Mouse (Mus musculus): ENCODE measurements around the gene Gnas.

DNA sequence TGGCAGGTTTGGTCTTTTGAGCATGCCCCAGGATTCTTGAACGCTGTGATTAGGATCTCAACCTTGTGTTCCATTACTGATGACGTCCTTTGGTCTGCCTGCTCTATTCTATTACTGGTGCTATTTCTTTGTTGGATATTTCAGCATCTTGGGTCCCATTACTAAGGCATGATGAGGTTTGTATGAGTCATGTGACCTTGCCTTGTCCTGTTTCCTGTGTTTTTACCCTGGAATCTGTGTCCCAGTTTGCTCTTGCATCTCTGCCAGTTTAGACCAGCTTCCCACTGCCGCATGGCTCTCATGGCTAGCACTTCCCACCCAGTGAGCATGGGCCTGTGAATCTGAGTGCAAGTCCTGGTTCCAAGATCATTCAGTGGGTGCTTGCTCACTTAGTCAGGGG lies 107.8 kb downstream of the Gnas start:
- no peak for TF ChIP-seq CTCF (IDR thresholded peaks at IDR 0.05; ENCODE audit: control insufficient read depth, insufficient read depth, low read length)
- TF ChIP-seq POLR2A (IDR thresholded peaks at IDR 0.05; ENCODE audit: borderline replicate concordance, control insufficient read depth, low read depth, low read length): no peak
